Mouse (Mus musculus) lung, postnatal 14 days (tissue): ENCODE data around the gene Hscb.
"Not testable (repeated sequence)": the region's sequence is repeated elsewhere in the genome, so short reads cannot be mapped to it uniquely, and the experiment has no call there.

Experiments used
- DNase-seq: peaks from one replicate; pipeline ENCODE4 v3.0.0; 2021

Hscb gene

DNA sequence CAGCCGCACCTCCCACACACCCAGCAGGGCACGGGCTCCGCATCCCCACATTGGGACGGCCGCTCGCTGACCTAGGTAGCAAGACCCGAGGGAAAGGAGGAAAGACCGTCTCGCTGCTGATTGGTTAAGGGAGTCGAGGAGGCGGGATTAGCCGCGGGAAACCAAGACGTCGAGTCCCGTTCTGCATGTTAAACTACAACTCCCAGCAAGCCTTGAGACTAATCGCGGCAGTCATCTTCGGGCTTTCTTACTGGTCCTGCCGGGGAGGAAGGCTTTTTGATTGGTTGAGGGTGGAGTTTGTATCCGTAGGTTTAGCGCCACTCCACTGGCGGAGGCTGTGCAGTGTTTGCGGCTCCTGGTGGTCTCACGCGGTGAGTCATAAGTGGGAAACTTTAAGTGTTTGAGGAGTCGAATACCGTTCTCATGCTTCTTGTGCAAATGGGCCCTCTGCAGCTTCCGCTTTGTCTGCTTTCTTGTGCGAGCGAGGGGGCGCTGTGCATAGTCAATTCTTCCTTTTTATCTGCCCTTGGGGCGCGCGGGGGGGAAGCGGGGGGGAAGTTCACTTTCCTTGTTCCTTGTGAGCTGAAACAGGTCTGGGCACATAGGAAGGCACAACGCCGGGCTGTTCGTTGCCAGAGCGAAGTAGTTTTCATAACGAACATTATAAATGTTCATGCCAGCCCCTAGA, at the start of gene Hscb, which contains the start of gene Chek2:
Gene Hscb (minus strand): TSS at position 100 of the 688 bp plus-strand sequence.
Gene Chek2 (plus strand): TSS at position 302 of the 688 bp plus-strand sequence.
- peak; percentile 98 for DNase-seq

- no peak for DNase-seq
These were observed 49.0 kb upstream of the Hscb start for GRCm38 (mm10) chr5:110888596-110888995.

DNA sequence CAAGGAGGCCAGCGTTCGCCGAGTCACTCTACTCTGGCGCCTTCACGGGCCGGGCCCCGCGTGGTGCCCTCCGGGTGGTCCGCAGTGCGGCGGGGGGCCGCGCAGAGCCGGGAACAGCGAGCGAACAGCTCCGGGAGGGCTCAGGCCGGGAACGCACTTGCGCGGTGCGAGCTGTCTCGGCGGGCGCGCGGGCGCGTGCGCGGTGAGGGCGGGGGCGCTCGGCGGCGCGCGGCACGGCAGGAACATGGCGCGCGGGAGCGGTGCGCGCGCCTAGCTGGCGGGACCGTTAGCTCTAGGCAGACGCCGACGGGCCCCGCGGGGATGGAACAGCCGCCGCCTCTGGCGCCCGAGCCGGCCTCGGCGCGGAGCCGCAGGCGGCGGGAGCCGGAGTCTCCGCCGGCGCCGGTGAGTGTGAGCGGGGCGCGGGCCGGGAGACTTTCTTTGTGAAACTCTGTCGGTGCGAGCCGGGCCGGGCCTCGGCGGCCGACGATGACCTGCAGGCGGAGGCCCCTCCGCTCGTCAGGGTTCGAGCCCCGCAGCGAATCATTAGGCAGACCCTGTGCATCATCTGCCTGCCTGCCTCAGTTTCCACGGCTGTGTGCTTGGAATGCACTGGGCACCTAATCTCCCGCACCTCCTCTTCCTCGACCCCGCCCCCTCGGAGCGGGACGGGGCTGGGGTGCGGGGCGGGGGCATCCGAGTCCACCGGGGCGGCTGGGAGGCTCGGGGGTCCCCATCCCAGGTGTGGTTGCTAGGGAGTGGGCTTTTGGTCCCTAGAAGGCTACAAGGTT, 40.2 kb upstream of the Hscb start, which contains the start of gene Ttc28:
Gene Ttc28 (plus strand): TSS at position 220 of the 791 bp plus-strand sequence.
- peak; percentile 87 for DNase-seq

GRCm38 (mm10) chr5:110879042-110879441, 39.5 kb upstream of the Hscb start:
- DNase-seq, result no peak

DNA sequence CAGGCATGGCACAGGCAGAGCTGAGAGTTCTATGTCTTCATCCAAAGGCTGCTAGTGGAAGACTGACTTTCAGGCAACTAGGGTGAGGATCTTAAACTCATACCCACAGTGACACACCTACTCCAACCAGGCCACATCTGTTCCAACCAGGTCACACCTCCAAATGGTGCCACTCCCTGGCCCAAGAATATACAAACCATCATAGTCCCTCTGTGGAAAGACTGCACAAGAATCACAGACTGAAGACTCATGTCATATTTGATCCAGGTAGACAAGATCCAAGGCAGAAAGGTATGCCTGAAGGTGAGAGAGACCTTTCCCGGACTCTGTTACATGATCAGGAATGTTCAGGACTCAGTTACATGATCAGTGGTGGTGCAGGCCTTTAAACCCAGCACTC, 38.9 kb upstream of the Hscb start:
- not testable (repeated sequence) for DNase-seq

GRCm38 (mm10) chr5:110877666-110878505, 38.3 kb upstream of the Hscb start:
- no peak for DNase-seq

DNA sequence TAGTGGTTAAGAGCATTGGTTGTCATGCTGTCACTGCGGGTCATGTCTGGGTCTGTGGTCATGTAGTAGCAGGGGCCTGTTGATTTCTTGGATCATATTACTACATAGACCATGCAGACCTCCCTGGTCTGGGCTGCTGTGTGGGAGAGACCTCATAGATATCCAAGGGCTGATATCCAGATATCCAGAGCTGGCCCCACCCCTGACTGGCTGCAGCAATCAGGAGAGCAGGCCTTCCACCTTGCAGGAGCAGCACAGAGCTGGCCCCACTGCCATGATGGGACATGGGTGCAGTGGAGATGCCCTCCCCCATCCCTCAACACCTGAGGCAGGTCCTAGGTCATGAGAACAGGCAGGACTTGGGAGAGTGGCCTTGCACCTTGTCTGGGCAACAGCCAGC, 35.7 kb upstream of the Hscb start:
- no peak for DNase-seq

DNA sequence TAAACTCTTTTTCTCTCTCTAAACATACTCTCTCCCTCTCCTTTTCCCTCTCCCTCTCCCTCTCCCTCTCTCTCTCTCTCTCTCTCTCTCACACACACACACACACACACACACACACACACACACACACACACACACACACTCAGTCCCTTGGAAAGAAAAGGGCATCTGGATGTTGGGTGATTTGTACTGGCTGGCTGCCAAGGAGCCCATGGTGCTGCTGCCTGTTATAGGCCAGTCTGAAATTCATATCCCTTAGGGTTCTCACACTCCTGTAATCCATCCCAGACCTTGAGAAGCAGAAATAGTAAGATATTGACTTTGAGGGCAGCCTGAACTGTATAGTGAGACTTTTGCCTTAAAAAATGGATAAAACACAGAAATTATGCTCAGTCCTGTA, 35.1 kb upstream of the Hscb start:
- DNase-seq, result peak; percentile 12

GRCm38 (mm10) chr5:110873160-110873559, 33.6 kb upstream of the Hscb start:
- no peak for DNase-seq

- DNase-seq, result no peak
These were observed 29.7 kb upstream of the Hscb start for GRCm38 (mm10) chr5:110869242-110869669.

DNA sequence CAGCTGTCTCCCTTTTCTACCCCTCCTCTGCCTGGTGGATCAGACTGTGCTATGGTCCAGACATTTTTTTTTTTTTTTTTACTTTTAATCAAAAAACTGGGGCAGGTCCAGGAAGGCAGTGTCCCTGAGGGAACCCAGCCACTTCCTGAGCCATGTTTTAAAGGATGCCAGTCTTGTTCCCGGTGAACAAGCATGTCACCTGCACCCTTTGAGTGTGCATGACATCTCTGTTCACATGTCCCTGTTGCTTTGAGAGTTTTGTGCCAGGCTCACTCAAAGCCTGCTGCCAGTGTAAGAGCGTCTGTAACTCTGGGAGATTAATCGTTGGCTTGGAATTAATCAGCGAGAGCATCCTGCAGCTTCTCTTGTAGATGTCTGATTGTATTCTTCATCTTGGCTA, 28.9 kb upstream of the Hscb start:
- no peak for DNase-seq

DNA sequence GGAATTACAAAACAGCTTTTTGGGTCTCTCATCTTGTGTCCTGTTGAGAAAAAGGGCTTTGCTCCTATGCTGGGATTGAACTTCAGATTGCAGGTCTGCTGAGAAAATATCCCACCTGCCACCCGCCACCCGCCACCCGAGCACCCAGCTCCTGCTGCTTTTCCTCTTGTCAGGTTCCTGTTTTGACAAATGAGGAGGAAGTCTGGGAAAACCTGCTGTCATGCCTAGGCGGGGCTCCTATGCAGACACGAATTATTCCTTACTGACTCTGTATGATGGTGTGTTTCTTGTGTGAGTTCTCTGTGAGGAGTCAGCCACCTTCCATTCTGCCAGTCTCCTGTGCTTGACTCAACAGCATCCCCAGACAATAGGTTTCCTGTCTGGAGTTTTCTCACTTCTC, 20.9 kb upstream of the Hscb start:
- no peak for DNase-seq

DNA sequence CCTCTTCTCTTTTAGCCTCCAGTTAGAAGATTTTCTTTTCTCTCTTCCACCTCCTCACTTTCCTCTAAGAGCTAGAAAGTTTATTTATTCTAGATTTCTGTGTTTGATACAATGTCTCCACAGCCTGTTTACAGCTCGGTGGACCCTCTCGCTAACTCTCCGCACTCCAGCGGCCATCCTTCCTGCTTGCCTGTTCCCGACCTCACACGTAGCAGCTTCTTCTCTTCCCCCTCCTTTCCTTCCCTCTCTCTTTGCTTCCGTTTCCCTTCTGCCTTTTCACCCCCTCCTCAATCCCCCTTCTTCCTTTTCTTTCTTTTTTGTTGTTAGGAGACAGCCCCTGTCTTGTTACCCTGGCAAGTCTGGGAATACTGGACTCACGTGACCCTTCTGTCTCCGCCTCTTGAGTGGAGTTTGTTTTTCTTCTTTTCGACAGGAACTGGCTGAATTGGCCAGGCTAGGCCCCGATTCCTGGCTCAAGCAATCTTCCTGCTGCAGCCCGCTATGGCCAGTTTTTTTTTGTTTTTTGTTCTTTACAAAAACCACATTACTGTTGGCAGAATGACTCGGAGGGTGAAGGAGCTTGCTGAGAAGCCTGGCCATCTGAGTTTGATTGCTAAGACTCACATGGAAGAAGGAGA, 19.6 kb upstream of the Hscb start:
- peak; percentile 66 for DNase-seq

- DNase-seq, result no peak
These were observed 17.5 kb upstream of the Hscb start for GRCm38 (mm10) chr5:110857091-110857490.

DNA sequence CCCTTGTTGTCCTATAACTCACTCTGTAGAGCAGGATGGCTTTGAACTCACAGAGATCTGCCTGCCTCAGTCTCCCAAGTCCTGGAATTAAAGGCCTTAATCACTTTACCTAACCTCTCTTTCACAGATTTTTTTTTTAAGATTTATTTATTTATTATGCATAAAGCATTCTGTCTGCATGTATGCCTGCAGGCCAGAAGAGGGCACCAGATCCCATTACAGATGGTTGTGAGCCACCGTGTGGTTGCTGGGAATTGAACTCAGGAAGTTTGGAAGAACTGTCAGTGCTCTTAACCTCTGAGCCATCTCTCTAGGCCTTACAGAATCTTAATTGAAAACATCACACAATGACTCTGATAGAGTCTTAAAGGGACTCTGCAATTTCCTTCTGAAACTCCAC, 13.4 kb upstream of the Hscb start:
- no peak for DNase-seq

GRCm38 (mm10) chr5:110841046-110841862, 1.7 kb upstream of the Hscb start:
- DNase-seq, result no peak

DNA sequence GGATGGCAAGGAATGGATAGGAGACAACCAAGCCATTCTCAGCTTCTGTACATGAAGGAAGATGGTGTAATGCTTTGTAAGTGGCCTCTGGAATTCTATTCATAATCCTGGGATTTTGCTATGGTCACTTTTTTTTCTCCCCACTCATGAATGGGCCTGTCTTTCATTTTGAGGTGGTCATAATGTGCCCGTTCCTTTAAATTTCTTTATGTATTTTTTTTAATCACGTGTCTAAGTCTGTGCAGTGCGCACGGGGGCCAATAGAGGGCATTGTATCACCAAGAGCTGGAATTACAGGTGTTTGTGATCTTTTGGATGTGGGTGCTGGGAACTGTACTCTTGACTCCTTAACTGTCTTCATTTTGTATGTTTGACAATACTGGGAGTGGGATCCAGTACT, 888 bp upstream of the Hscb start:
- DNase-seq, result peak; percentile 54

DNA sequence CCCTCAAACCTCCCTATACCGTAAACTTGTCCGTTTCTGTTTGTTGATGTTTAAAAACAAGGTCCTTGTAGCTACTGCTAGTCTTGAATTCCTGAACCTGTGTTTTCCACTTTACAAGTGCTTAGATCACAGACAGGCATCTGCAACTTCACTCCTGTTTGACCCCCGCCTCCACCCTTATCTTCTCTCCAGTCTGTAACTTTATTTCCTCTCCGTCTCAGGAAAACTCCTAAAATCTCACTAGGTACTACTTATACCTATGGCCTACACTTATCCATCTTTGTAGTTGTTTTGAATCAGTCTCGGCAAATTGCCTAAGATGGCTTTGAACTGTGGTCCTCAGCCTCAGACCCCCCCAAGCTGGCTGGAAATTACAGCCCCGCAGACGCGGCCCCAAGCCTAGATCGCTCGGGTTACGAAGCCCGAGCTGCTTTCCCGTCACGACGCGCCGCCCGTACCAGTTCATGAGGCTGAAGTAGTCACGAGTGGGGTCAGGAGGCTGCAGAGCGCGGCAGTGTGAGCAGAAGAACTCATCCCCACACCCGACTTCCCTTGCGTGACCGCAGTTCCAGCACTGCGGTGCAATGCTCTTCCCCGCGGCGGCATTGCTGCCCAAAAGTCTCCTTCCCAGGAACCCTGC, 419 bp downstream of the Hscb start:
- DNase-seq, result no peak

GRCm38 (mm10) chr5:110838016-110838415, 1.6 kb downstream of the Hscb start:
- not testable (repeated sequence) for DNase-seq

DNA sequence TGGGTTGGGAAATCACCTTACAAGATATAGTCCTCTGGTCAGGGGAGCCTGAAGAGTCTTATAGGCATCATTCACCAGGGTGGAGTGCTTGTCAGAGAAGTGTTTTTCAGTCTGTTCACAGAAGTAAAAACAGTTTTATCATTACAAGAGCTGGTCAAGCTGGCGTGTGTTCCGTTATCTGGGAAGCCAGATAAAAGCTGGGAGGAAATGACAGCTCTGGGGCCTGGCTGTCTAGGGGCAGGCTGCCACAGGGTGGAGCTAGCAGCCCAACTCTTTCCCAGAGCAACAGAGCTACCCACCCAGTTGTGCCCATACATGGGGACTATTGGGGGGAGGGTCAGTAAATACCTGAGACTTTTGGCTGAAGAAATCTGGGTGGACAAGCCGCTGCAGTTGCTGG, 3.6 kb downstream of the Hscb start:
- DNase-seq, result peak; percentile 72

DNA sequence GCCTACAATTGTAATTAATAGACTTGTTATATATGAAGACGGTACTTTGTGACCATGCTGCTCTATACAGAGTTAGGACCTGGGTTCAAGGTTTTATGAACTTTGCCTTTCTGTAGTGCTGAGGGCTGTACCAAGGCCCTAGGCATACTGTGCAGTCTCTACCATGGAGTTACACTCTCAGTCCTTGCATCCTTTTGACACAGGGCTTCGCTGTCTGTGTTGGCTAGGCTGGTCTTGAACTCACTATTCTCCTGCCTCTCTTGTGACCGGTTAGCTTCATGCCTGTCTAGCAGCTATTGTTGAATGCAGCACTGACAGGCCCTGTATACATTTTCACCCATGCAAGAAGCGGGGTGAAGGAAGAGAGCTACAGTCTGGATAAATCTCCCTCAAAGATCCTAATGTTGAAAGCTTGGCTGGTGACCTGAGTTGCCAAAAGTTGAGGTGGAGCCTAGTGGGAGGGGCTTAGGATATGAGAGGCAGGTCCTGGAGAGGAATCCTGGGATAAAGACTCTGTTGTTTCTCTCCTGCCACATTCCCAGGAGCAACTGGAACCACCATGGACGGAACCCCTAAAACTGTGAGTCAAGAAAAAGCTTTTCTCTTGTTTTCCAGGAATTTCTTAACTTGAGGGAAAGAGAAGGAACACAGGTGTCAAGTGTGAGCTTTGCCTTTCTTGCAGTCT, 8.4 kb downstream of the Hscb start:
- no peak for DNase-seq
